Mouse (Mus musculus) adrenal gland, postnatal 25 days (tissue): ENCODE measurements around the gene Gm49396. TPM values are rescaled to one million over a fixed set of nuclear protein-coding genes. Genes with fewer than 3 reads are reported as not detected.

Experiments used
- DNase-seq: peaks from one replicate; pipeline ENCODE4 v3.0.0; 2021; ENCODE audit warnings: mixed read lengths
- total RNA-seq: library from RNA; stranded (reverse); gene quantifications from 2 replicates; pipeline ENCODE4 v1.2.3, GENCODE M21; 2021

The Gm49396 gene
- total RNA-seq, 1 experiment from 2014 or later: 6.3 TPM

DNA sequence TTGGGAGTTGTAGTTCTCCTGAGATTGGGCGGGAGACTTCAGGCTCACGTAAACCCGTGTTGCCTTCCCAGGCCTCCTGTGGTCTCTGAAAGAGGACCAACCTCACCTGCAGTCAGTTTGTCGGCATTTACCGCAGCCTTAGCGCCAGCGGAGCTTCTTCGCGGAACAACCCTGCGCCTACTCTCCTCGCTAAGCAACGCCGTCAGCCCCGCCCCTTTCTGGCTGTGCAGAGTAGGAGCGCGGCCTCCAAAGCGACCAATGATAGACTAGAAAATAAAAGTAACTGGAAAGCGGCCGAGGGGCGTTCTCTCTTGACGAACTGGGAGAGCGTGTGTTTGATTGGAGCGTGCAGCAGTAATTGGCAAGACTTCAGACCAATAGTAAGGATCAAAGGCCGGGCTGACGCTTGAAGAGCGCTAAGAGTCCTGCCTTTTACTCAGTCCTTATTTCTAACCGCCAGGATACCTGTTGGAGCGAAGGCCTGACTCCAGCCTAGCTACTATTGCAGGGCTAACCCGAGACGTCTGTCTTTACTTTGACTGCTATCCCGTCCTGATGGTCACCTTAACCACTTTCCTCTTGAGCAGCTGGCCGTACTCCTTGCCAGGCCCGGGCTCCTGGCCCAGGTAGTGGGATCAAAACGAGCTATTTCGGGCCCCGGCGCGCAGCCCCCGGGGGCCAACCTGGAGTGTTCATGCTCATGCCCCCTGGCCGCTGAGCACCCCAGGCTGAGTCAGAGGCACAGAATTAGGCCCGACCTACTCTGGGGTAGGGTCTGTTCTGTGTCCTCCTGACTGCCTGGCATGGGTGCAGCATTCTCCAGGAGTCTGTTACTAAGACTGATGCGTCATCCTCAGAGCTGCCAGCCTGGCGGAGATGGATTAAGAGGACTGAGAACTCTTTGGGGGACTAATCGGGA is 10.8 kb upstream of the Gm49396 start, which contains the start of the genes Hspb6 and Proser3:
Gene Hspb6 (plus strand): TSS at position 77 of the 919 bp plus-strand sequence.
Gene Proser3 (minus strand): TSS at position 198 of the 919 bp plus-strand sequence.
- DNase-seq: peak; percentile 93

- DNase-seq: peak; percentile 77
Observed at GRCm38 (mm10) chr7:30553021-30553589, 10.0 kb upstream of the Gm49396 start.

- no peak for DNase-seq
Observed at GRCm38 (mm10) chr7:30553810-30554584, 9.1 kb upstream of the Gm49396 start.

DNA sequence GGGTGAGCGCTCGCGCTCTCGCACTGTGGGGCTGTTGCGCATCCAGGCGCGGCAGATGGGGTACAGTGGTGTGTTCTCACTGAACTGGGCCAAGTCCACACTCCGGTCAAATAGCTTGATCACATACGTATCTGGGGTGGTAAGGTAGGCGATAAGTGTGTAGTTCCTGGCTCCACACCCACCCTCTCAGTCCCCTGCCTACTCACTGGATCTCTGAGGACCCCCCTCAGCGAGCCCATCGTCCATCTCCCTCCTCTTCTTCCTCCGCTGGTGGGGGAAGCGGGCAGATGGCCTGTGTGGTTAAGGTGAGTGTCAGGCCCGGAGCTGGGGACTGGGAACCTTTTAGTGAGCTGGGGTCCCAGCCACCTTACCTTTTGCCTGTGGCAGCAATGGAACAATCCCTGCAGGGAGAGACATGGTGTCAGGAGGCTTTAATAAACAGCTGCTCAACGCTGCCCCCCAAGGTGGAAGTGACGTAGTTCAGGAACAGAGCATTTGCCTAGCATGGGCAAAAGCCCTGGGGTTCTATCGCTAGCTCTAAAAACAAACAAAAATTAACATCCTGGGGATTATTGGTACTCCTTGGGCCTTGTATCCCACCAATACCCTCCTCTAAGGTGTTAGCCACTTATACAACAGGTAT is 6.1 kb upstream of the Gm49396 start:
- DNase-seq: no peak

GRCm38 (mm10) chr7:30557901-30558514 is 5.1 kb upstream of the Gm49396 start:
- DNase-seq: no peak

DNA sequence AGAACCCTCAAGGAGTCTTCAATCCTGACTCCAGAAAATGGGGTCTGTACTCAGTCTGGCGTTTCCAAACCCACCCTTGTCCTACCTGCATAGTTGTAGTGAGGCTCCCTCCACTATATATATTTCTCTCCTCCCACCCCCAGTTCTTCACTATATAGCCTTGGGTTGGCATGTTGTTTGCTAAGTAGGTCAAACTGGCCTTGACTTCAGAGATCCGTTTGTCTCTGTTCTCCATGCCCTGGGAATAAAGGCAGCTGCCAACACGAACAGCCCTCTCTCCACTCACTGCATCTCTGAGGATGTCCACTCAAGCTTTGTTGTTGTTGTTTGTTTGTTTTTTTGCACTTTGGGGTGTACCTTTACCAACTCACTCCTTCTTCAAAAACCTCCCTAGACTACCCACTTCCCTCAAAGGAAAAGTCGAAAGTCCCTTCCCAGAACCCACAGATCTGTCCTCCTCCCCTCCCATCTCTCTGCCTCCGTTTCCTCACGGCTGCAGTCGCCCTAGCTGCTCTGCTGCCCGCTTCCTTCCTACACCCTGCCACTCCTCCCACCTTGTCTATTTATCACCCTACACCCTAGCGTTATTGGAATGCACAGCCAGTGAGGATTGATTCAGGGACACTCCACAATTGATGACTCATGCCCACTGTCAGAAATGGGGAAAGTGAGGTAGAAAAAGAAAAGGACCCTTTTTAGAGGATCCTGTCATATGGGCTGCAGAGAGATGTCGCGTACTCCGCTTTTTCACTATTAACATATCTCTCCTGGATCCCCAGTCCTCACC is 4.3 kb upstream of the Gm49396 start:
- DNase-seq: no peak

DNA sequence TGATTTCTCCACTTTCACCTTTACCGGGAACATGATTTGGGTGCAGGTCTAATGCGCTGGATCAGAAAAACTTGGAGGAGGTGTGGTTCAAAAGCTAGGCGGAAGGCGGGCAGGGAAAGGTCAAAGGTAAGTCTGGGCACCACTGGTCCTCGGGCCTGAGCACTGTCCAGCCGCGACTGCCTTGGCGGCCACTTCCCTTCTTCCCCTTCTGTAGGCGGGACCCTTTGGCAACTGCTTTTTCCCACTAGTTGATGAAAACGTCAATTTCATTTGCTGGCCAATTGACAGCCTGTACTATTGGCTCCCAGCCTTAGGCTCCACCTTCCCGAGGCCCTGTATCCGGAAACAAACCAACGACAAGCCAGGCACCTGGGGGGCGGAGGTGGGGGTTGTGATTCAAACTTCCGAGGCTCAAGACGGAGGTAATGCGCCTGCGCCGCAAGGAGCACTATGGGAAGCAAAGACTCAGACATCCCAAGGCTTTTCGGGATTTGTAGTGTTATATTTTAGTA is 3.6 kb upstream of the Gm49396 start, which contains the start of gene Lin37:
Gene Lin37 (minus strand): TSS at position 396 of the 512 bp plus-strand sequence.
- peak; percentile 94 for DNase-seq

DNA sequence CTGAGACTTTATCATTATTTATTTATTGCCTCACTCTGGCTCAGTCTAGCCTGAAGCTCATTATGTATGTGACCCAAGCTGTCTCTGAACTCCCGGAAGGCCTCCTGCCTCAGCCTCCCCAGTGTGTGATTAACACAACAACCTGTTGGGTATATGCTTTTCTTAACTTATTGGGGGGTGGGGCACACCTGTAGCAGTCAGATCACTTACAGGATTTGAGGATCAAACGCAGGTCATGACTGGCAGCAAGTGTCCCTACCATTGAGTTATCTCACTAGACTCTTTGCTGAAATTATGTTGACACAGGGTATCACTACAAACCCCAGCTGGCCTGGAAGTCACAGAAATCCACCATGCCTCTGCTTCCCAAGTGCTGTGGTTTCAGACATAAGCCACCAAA is 2.8 kb upstream of the Gm49396 start:
- no peak for DNase-seq

- DNase-seq: no peak
Observed at GRCm38 (mm10) chr7:30562526-30563116, 523 bp upstream of the Gm49396 start.

GRCm38 (mm10) chr7:30563906-30564280 is 749 bp downstream of the Gm49396 start:
- no peak for DNase-seq

- DNase-seq: peak; percentile 1
Observed at GRCm38 (mm10) chr7:30564970-30565571, 1.9 kb downstream of the Gm49396 start, which contains the start of gene Igflr1. Gene Igflr1, plus strand, starts transcription at chr7:30565427.

GRCm38 (mm10) chr7:30566033-30566432 is 2.9 kb downstream of the Gm49396 start:
- no peak for DNase-seq

DNA sequence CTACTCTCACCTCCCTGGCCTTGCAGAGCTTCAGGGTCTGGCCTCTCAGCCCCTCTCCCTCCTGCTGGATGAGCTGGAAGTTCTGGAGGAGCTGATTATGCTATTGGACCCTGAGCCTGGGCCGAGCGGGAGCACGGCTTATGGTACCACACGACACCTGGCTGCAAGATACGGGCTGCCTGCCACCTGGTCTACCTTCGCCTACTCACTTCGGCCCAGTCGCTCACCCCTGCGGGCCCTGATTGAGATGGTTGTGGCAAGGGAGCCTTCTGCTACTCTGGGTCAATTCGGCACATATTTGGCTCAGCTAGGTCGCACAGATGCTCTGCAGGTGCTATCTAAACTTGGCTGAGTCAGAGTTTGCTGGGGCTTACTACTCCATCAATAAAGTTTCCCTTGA is 4.4 kb downstream of the Gm49396 start:
- DNase-seq: no peak

GRCm38 (mm10) chr7:30572389-30572788 is 9.2 kb downstream of the Gm49396 start:
- DNase-seq: no peak

GRCm38 (mm10) chr7:30572969-30573368 is 9.8 kb downstream of the Gm49396 start:
- peak; percentile 52 for DNase-seq

DNA sequence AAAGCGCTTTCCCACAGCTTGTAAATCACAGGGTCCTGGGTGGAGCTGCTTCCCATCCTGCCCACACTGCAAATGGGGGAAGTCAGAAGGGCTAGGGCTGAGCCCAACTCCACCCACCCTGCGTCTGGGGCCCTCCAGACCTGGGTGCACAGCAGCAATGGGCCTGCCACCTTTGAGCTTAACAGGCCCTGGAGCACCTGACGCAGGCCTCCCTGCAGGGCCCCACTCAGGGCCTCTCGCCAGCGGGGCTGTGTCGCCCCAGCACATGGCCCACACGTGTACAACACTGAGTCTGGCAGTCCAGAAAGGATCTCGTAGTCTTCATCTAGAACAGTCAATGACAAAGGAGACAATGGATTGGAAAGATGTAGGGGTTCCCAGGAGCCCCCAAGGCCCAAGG is 16.8 kb downstream of the Gm49396 start:
- no peak for DNase-seq

- DNase-seq: no peak
Observed at GRCm38 (mm10) chr7:30581547-30581946, 18.4 kb downstream of the Gm49396 start.

- no peak for DNase-seq
Observed at GRCm38 (mm10) chr7:30584339-30584738, 21.2 kb downstream of the Gm49396 start.

- DNase-seq: no peak
Observed at GRCm38 (mm10) chr7:30585170-30585569, 22.0 kb downstream of the Gm49396 start.
